Mouse (Mus musculus) heart, embryonic 10.5 days (tissue): ENCODE data around the gene Skap1. TPM values are rescaled to one million over a fixed set of nuclear protein-coding genes. Genes with fewer than 3 reads are reported as not detected.

ENCODE experiments used
- DNase-seq: peaks from one replicate; pipeline ENCODE4 v3.0.0-alpha.2; 2017; ENCODE audit warnings: low spot score
- H3K27ac ChIP-seq: fragments of 300-500 bp; sonication (generic); 2 replicates; pipeline ENCODE4 v1.5.1; 2016; ENCODE audit warnings: mild to moderate bottlenecking
- H3K27me3 ChIP-seq: fragments of 300-500 bp; sonication (generic); 2 replicates; pipeline ENCODE4 v1.6.1; 2016; ENCODE audit warnings: mild to moderate bottlenecking; ENCODE audit not compliant: poor library complexity, insufficient read depth, severe bottlenecking
- H3K36me3 ChIP-seq: fragments of 300-500 bp; sonication (generic); 2 replicates; pipeline ENCODE4 v1.6.1; 2016; ENCODE audit warnings: mild to moderate bottlenecking, moderate library complexity
- H3K4me1 ChIP-seq: fragments of 300-500 bp; sonication (generic); 2 replicates; pipeline ENCODE4 v1.6.1; 2016; ENCODE audit warnings: mild to moderate bottlenecking
- H3K4me3 ChIP-seq: fragments of 300-500 bp; sonication (generic); 2 replicates; pipeline ENCODE4 v1.5.1; 2016; ENCODE audit warnings: mild to moderate bottlenecking, moderate library complexity
- H3K9me3 ChIP-seq: fragments of 300-500 bp; sonication (generic); 2 replicates; pipeline ENCODE4 v1.6.1; 2016; ENCODE audit warnings: mild to moderate bottlenecking, moderate library complexity
- WGBS: fragments of 180-500 bp; shearing (Covaris S2); methylation state at CpG from one replicate; pipeline ENCODE4 v1.1.7; 2016; 5-methylcytosine and 5-hydroxymethylcytosine counted together
- polyA plus RNA-seq: library from polyadenylated mRNA; unstranded; fragments of >200 nt; fragmentation: Nextera tagmentation; extraction: Ambion mirVana; gene quantifications from 2 replicates; pipeline ENCODE4 v1.2.1, GENCODE M21; 2016

Gene Skap1
- polyA plus RNA-seq, 1 experiment from 2014 or later = 0.69 TPM

GRCm38 (mm10) chr11:96799511-96799910, 335.1 kb downstream of the Skap1 start:
- Histone ChIP-seq H3K27ac (no peak overlapping the region), H3K9me3 (no peaks in the 10 kb centered on the region), H3K4me1 (0 out of 2 replicates have a peak, but pooled peaks cover 2% of the 10 kb centered on the region), H3K36me3 (peaks cover 70% of the 10 kb centered on the region), H3K4me3 (no peak overlapping the region), H3K27me3 (no peaks in the 10 kb centered on the region)
- DNase-seq = no peak
- WGBS = 90% methylated on average over 2 of the region's 2 CpGs

- H3K27me3 ChIP-seq = no peaks in the 10 kb centered on the region
- peaks cover 95% of the 10 kb centered on the region for H3K36me3 ChIP-seq
- H3K27ac ChIP-seq = no peak overlapping the region
- WGBS = 96% methylated on average over 5 of the region's 5 CpGs
- H3K4me1 ChIP-seq = no peaks in the 10 kb centered on the region
- no peaks in the 10 kb centered on the region for H3K9me3 ChIP-seq
- H3K4me3 ChIP-seq = no peak overlapping the region
- DNase-seq = no peak
Measured at GRCm38 (mm10) chr11:96805606-96806005, 341.2 kb downstream of the Skap1 start.

GRCm38 (mm10) chr11:96808066-96808465, 343.7 kb downstream of the Skap1 start:
- DNase-seq = no peak
- Histone ChIP-seq H3K27me3 (no peaks in the 10 kb centered on the region), H3K4me1 (no peaks in the 10 kb centered on the region), H3K27ac (no peak overlapping the region), H3K4me3 (no peak overlapping the region), H3K36me3 (peaks cover 94% of the 10 kb centered on the region), H3K9me3 (no peaks in the 10 kb centered on the region)
- 64% methylated on average over 1 of the region's 1 CpGs for WGBS

Other genes with a start within 250 kb of the Skap1 start
- 0.75 TPM in 1 of 2 replicates, not detected in the other for gene Hoxb9, start 193.1 kb upstream of the Skap1 start, polyA plus RNA-seq
- 0.30 TPM in 1 of 2 replicates, not detected in the other for gene Hoxb8, start 182.7 kb upstream of the Skap1 start, polyA plus RNA-seq
- 0.11 and 1.3 TPM in 2 replicates for gene Hoxb7, start 178.0 kb upstream of the Skap1 start, polyA plus RNA-seq
- 0.42 and 2.2 TPM in 2 replicates for gene Hoxb6, start 172.1 kb upstream of the Skap1 start, polyA plus RNA-seq
- 1.0 and 5.2 TPM in 2 replicates for gene Hoxb5, start 161.3 kb upstream of the Skap1 start, polyA plus RNA-seq
- 0.31 and 2.0 TPM in 2 replicates for gene Hoxb4, start 146.3 kb upstream of the Skap1 start, polyA plus RNA-seq
- gene Hoxb3, start 141.3 kb upstream of the Skap1 start, polyA plus RNA-seq = 0.42 and 1.8 TPM in 2 replicates
- gene Hoxb2, start 114.1 kb upstream of the Skap1 start, polyA plus RNA-seq = 5.7 and 27.6 TPM in 2 replicates
- 0.20 and 3.3 TPM in 2 replicates for gene Hoxb1, start 98.8 kb upstream of the Skap1 start, polyA plus RNA-seq